Mouse (Mus musculus) layer of hippocampus, postnatal 10 days (tissue): ENCODE data around the gene Rtl8b. TPM values are rescaled to one million over a fixed set of nuclear protein-coding genes. Genes with fewer than 3 reads are reported as not detected.

ENCODE experiments used
- total RNA-seq, 2 experiments: library from RNA; stranded (reverse); gene quantifications; 2 replicates each; pipeline ENCODE4 v1.2.3; 2021

Rtl8b gene
- total RNA-seq, 2 experiments from 2014 or later = 168 to 188 TPM

Other genes with a start within 250 kb of the Rtl8b start
- gene Etd, start 235.5 kb downstream of the Rtl8b start, total RNA-seq = not detected
- 100 to 1,000 TPM; 116 to 128 TPM for gene Rtl8c, start 62.4 kb downstream of the Rtl8b start, total RNA-seq
- gene Gm14597, start 61.4 kb downstream of the Rtl8b start, total RNA-seq = not detected
- gene Rtl8a, start 26.7 kb downstream of the Rtl8b start, total RNA-seq = 100 to 1,000 TPM; 189 to 270 TPM
- gene 4930502E18Rik, start 54.4 kb upstream of the Rtl8b start, total RNA-seq = under 1 TPM in 1 of 2 experiments, not detected in 1; 0.31 TPM
- gene 1700013H16Rik, start 87.4 kb upstream of the Rtl8b start, total RNA-seq = not detected
- not detected for gene Zfp36l3, start 106.0 kb upstream of the Rtl8b start, total RNA-seq
- 1 to 10 TPM; 1.2 to 1.4 TPM for gene Xlr, start 127.3 kb upstream of the Rtl8b start, total RNA-seq